Mouse (Mus musculus): ENCODE results near the gene Pxmp2. TPM values are rescaled to one million over a fixed set of nuclear protein-coding genes. Genes with fewer than 3 reads are reported as not detected.

Gene Pxmp2
- 14.1 and 16.4 TPM in 2 replicates for polyA plus RNA-seq (2014; fragmentation: Nextera tagmentation; extraction: Ambion mirVana)

GRCm38 (mm10) chr5:110285770-110286445 is at the start of gene Pxmp2, which contains the start of gene Pole:
Gene Pxmp2, minus strand, starts transcription at chr5:110286186.
Gene Pole, plus strand, starts transcription at chr5:110286306.
- Histone ChIP-seq H3K9ac (ENCODE audit: low read depth, low read length) (peak within 1 kb of the TSS; percentile 81), H3K27ac (ENCODE audit: low read depth, low read length) (peak within 1 kb of the TSS; percentile 47; the same call in 1 of the 2 replicates), H3K4me3 (ENCODE audit: low read length) (peak within 1 kb of the TSS; percentile 77), H3K27me3 (ENCODE audit: control insufficient read depth, insufficient read depth, low read length) (peaks cover 9% of the 10 kb centered on the region; the same call in 1 of the 2 replicates), H3K4me1 (ENCODE audit: control insufficient read depth, insufficient read depth, low read length) (peaks cover 6% of the 10 kb centered on the region), H3K36me3 (ENCODE audit: control insufficient read depth, insufficient read depth, low read length) (peaks cover 18% of the 10 kb centered on the region), H3K9me3 (ENCODE audit: control insufficient read depth, low read length) (no peaks in the 10 kb centered on the region), H3K4me2 (replicated peaks; ENCODE audit: low read depth, low read length) (peak within 1 kb of the TSS; percentile 82)
- under 1% methylated on average over 54 of the region's 64 CpGs for WGBS
- ATAC-seq (ENCODE audit: low FRiP score, low TSS enrichment): peak; percentile 98

- Histone ChIP-seq H3K27me3 (ENCODE audit: control insufficient read depth, insufficient read depth, low read length) (no peaks in the 10 kb centered on the region), H3K36me3 (ENCODE audit: control insufficient read depth, insufficient read depth, low read length) (peaks cover 76% of the 10 kb centered on the region), H3K27ac (ENCODE audit: low read depth, low read length) (no peak overlapping the region), H3K4me1 (ENCODE audit: control insufficient read depth, insufficient read depth, low read length) (no peaks in the 10 kb centered on the region), H3K4me3 (ENCODE audit: low read length) (no peak overlapping the region), H3K9ac (ENCODE audit: low read depth, low read length) (no peak overlapping the region), H3K4me2 (replicated peaks; ENCODE audit: low read depth, low read length) (no peak overlapping the region), H3K9me3 (ENCODE audit: control insufficient read depth, low read length) (no peaks in the 10 kb centered on the region)
- ATAC-seq (ENCODE audit: low FRiP score, low TSS enrichment): no peak
- WGBS: 79% methylated on average over 3 of the region's 3 CpGs
Observed at GRCm38 (mm10) chr5:110330508-110330907, 44.5 kb upstream of the Pxmp2 start.

GRCm38 (mm10) chr5:110313127-110313526 is 27.1 kb upstream of the Pxmp2 start:
- H3K4me1 ChIP-seq (ENCODE audit: control insufficient read depth, insufficient read depth, low read length): no peaks in the 10 kb centered on the region
- peaks cover 72% of the 10 kb centered on the region for H3K36me3 ChIP-seq (ENCODE audit: control insufficient read depth, insufficient read depth, low read length)
- no peak overlapping the region for H3K4me2 ChIP-seq (replicated peaks; ENCODE audit: low read depth, low read length)
- no peak overlapping the region for H3K27ac ChIP-seq (ENCODE audit: low read depth, low read length)
- no peak for ATAC-seq (ENCODE audit: low FRiP score, low TSS enrichment)
- WGBS: 93% methylated on average over 3 of the region's 3 CpGs
- H3K9me3 ChIP-seq (ENCODE audit: control insufficient read depth, low read length): no peaks in the 10 kb centered on the region
- H3K27me3 ChIP-seq (ENCODE audit: control insufficient read depth, insufficient read depth, low read length): no peaks in the 10 kb centered on the region
- no peak overlapping the region for H3K4me3 ChIP-seq (ENCODE audit: low read length)
- H3K9ac ChIP-seq (ENCODE audit: low read depth, low read length): no peak overlapping the region

GRCm38 (mm10) chr5:110308861-110309260 is 22.9 kb upstream of the Pxmp2 start:
- peaks cover 90% of the 10 kb centered on the region for H3K36me3 ChIP-seq (ENCODE audit: control insufficient read depth, insufficient read depth, low read length)
- no peak overlapping the region for H3K4me3 ChIP-seq (ENCODE audit: low read length)
- 95% methylated on average over 7 of the region's 7 CpGs for WGBS
- no peak overlapping the region for H3K27ac ChIP-seq (ENCODE audit: low read depth, low read length)
- ATAC-seq (ENCODE audit: low FRiP score, low TSS enrichment): no peak
- H3K9ac ChIP-seq (ENCODE audit: low read depth, low read length): no peak overlapping the region
- no peaks in the 10 kb centered on the region for H3K27me3 ChIP-seq (ENCODE audit: control insufficient read depth, insufficient read depth, low read length)
- H3K4me2 ChIP-seq (replicated peaks; ENCODE audit: low read depth, low read length): no peak overlapping the region
- H3K4me1 ChIP-seq (ENCODE audit: control insufficient read depth, insufficient read depth, low read length): no peaks in the 10 kb centered on the region
- no peaks in the 10 kb centered on the region for H3K9me3 ChIP-seq (ENCODE audit: control insufficient read depth, low read length)

GRCm38 (mm10) chr5:110300591-110300990 is 14.6 kb upstream of the Pxmp2 start:
- H3K9me3 ChIP-seq (ENCODE audit: control insufficient read depth, low read length): no peaks in the 10 kb centered on the region
- H3K36me3 ChIP-seq (ENCODE audit: control insufficient read depth, insufficient read depth, low read length): peaks cover 85% of the 10 kb centered on the region
- no peak overlapping the region for H3K4me2 ChIP-seq (replicated peaks; ENCODE audit: low read depth, low read length)
- no peak for ATAC-seq (ENCODE audit: low FRiP score, low TSS enrichment)
- WGBS: 95% methylated on average over 2 of the region's 2 CpGs
- no peak overlapping the region for H3K27ac ChIP-seq (ENCODE audit: low read depth, low read length)
- no peaks in the 10 kb centered on the region for H3K27me3 ChIP-seq (ENCODE audit: control insufficient read depth, insufficient read depth, low read length)
- H3K4me1 ChIP-seq (ENCODE audit: control insufficient read depth, insufficient read depth, low read length): no peaks in the 10 kb centered on the region
- H3K4me3 ChIP-seq (ENCODE audit: low read length): no peak overlapping the region
- no peak overlapping the region for H3K9ac ChIP-seq (ENCODE audit: low read depth, low read length)

- WGBS: 81% methylated on average over 1 of the region's 1 CpGs
- Histone ChIP-seq H3K4me1 (ENCODE audit: control insufficient read depth, insufficient read depth, low read length) (no peaks in the 10 kb centered on the region), H3K27ac (ENCODE audit: low read depth, low read length) (no peak overlapping the region), H3K4me2 (replicated peaks; ENCODE audit: low read depth, low read length) (no peak overlapping the region), H3K4me3 (ENCODE audit: low read length) (no peak overlapping the region), H3K9ac (ENCODE audit: low read depth, low read length) (no peak overlapping the region), H3K27me3 (ENCODE audit: control insufficient read depth, insufficient read depth, low read length) (no peaks in the 10 kb centered on the region), H3K36me3 (ENCODE audit: control insufficient read depth, insufficient read depth, low read length) (peaks cover 80% of the 10 kb centered on the region), H3K9me3 (ENCODE audit: control insufficient read depth, low read length) (no peaks in the 10 kb centered on the region)
- no peak for ATAC-seq (ENCODE audit: low FRiP score, low TSS enrichment)
Observed at GRCm38 (mm10) chr5:110296637-110297036, 10.7 kb upstream of the Pxmp2 start.

GRCm38 (mm10) chr5:110291649-110292048 is 5.7 kb upstream of the Pxmp2 start:
- 97% methylated on average over 1 of the region's 1 CpGs for WGBS
- Histone ChIP-seq H3K27ac (ENCODE audit: low read depth, low read length) (no peak overlapping the region), H3K36me3 (ENCODE audit: control insufficient read depth, insufficient read depth, low read length) (peaks cover 68% of the 10 kb centered on the region), H3K27me3 (ENCODE audit: control insufficient read depth, insufficient read depth, low read length) (no peaks in the 10 kb centered on the region), H3K9me3 (ENCODE audit: control insufficient read depth, low read length) (no peaks in the 10 kb centered on the region), H3K4me2 (replicated peaks; ENCODE audit: low read depth, low read length) (no peak overlapping the region), H3K4me3 (ENCODE audit: low read length) (no peak overlapping the region), H3K4me1 (ENCODE audit: control insufficient read depth, insufficient read depth, low read length) (peaks cover 6% of the 10 kb centered on the region), H3K9ac (ENCODE audit: low read depth, low read length) (no peak overlapping the region)
- no peak for ATAC-seq (ENCODE audit: low FRiP score, low TSS enrichment)

GRCm38 (mm10) chr5:110287084-110287475 is 1.1 kb upstream of the Pxmp2 start:
- Histone ChIP-seq H3K4me3 (ENCODE audit: low read length) (peak overlapping the region; percentile 77), H3K9me3 (ENCODE audit: control insufficient read depth, low read length) (no peaks in the 10 kb centered on the region), H3K27ac (ENCODE audit: low read depth, low read length) (no peak overlapping the region), H3K27me3 (ENCODE audit: control insufficient read depth, insufficient read depth, low read length) (peaks cover 9% of the 10 kb centered on the region; the same call in 1 of the 2 replicates), H3K4me1 (ENCODE audit: control insufficient read depth, insufficient read depth, low read length) (peaks cover 6% of the 10 kb centered on the region), H3K9ac (ENCODE audit: low read depth, low read length) (peak overlapping the region; percentile 81; the same call in 1 of the 2 replicates), H3K4me2 (replicated peaks; ENCODE audit: low read depth, low read length) (peak overlapping the region; percentile 82), H3K36me3 (ENCODE audit: control insufficient read depth, insufficient read depth, low read length) (peaks cover 30% of the 10 kb centered on the region)
- no peak for ATAC-seq (ENCODE audit: low FRiP score, low TSS enrichment)
- 64% methylated on average over 2 of the region's 2 CpGs for WGBS

GRCm38 (mm10) chr5:110286446-110287083 is 579 bp upstream of the Pxmp2 start:
- no peak; the same call in 1 of the 2 replicates for ATAC-seq (ENCODE audit: low FRiP score, low TSS enrichment)
- peak overlapping the region; percentile 47; the same call in 1 of the 2 replicates for H3K27ac ChIP-seq (ENCODE audit: low read depth, low read length)
- 5% methylated on average over 26 of the region's 31 CpGs for WGBS

More at GRCm38 (mm10) chr5:110286446-110287083, 579 bp upstream of the Pxmp2 start:
- Histone ChIP-seq H3K27me3 (ENCODE audit: control insufficient read depth, insufficient read depth, low read length) (peaks cover 9% of the 10 kb centered on the region; the same call in 1 of the 2 replicates), H3K4me2 (replicated peaks; ENCODE audit: low read depth, low read length) (peak overlapping the region; percentile 82), H3K9ac (ENCODE audit: low read depth, low read length) (peak overlapping the region; percentile 81), H3K4me3 (ENCODE audit: low read length) (peak overlapping the region; percentile 77), H3K36me3 (ENCODE audit: control insufficient read depth, insufficient read depth, low read length) (peaks cover 24% of the 10 kb centered on the region), H3K9me3 (ENCODE audit: control insufficient read depth, low read length) (no peaks in the 10 kb centered on the region), H3K4me1 (ENCODE audit: control insufficient read depth, insufficient read depth, low read length) (peaks cover 6% of the 10 kb centered on the region)
